Mouse (Mus musculus): ENCODE measurements around the gene Rars2. TPM values are rescaled to one million over a fixed set of nuclear protein-coding genes. Genes with fewer than 3 reads are reported as not detected.

Gene Rars2
- polyA plus RNA-seq, 1 experiment from 2014 or later: 68.8 TPM

GRCm38 (mm10) chr4:34584871-34585607 is 29.7 kb upstream of the Rars2 start:
- Histone ChIP-seq H3K9ac (ENCODE audit: low read length) (no peak overlapping the region), H3K27me3 (ENCODE audit: control insufficient read depth, insufficient read depth, low read length) (no peaks in the 10 kb centered on the region), H3K4me2 (ENCODE audit: low read depth, low read length) (no peak overlapping the region), H3K4me1 (ENCODE audit: control insufficient read depth, insufficient read depth, low read length) (no peaks in the 10 kb centered on the region), H3K9me3 (replicated peaks; ENCODE audit: control insufficient read depth, low read length) (no peaks in the 10 kb centered on the region), H3K36me3 (ENCODE audit: control insufficient read depth, insufficient read depth, low read length) (peaks cover 9% of the 10 kb centered on the region; the same call in 1 of the 2 replicates), H3K4me3 (replicated peaks; ENCODE audit: low read length) (no peak overlapping the region), H3K27ac (ENCODE audit: low read length) (no peak overlapping the region)
- WGBS: 65% methylated on average over 7 of the region's 7 CpGs
- ATAC-seq (ENCODE audit: insufficient read depth, low FRiP score): no peak

- Histone ChIP-seq H3K27me3 (ENCODE audit: control insufficient read depth, insufficient read depth, low read length) (no peaks in the 10 kb centered on the region), H3K4me1 (ENCODE audit: control insufficient read depth, insufficient read depth, low read length) (no peaks in the 10 kb centered on the region), H3K36me3 (ENCODE audit: control insufficient read depth, insufficient read depth, low read length) (peaks cover 7% of the 10 kb centered on the region; the same call in 1 of the 2 replicates), H3K9ac (ENCODE audit: low read length) (no peak overlapping the region), H3K4me2 (ENCODE audit: low read depth, low read length) (no peak overlapping the region), H3K4me3 (replicated peaks; ENCODE audit: low read length) (no peak overlapping the region), H3K9me3 (replicated peaks; ENCODE audit: control insufficient read depth, low read length) (no peaks in the 10 kb centered on the region), H3K27ac (ENCODE audit: low read length) (no peak overlapping the region)
- WGBS: 95% methylated on average over 6 of the region's 6 CpGs
- ATAC-seq (ENCODE audit: insufficient read depth, low FRiP score): no peak
These were observed 11.6 kb upstream of the Rars2 start for GRCm38 (mm10) chr4:34603123-34603522.

- H3K27ac ChIP-seq (ENCODE audit: low read length): no peak overlapping the region
- H3K36me3 ChIP-seq (ENCODE audit: control insufficient read depth, insufficient read depth, low read length): peaks cover 7% of the 10 kb centered on the region; the same call in 1 of the 2 replicates
- 94% methylated on average over 10 of the region's 10 CpGs for WGBS
- no peaks in the 10 kb centered on the region for H3K27me3 ChIP-seq (ENCODE audit: control insufficient read depth, insufficient read depth, low read length)
- ATAC-seq (ENCODE audit: insufficient read depth, low FRiP score): no peak
- no peaks in the 10 kb centered on the region for H3K4me1 ChIP-seq (ENCODE audit: control insufficient read depth, insufficient read depth, low read length)
- no peak overlapping the region for H3K4me2 ChIP-seq (ENCODE audit: low read depth, low read length)
- H3K9ac ChIP-seq (ENCODE audit: low read length): no peak overlapping the region
- no peaks in the 10 kb centered on the region for H3K9me3 ChIP-seq (replicated peaks; ENCODE audit: control insufficient read depth, low read length)
- no peak overlapping the region for H3K4me3 ChIP-seq (replicated peaks; ENCODE audit: low read length)
These were observed 8.1 kb upstream of the Rars2 start for GRCm38 (mm10) chr4:34606658-34607057.

- no peaks in the 10 kb centered on the region for H3K36me3 ChIP-seq (ENCODE audit: control insufficient read depth, insufficient read depth, low read length)
- H3K4me3 ChIP-seq (replicated peaks; ENCODE audit: low read length): peak overlapping the region; percentile 78
- H3K27me3 ChIP-seq (ENCODE audit: control insufficient read depth, insufficient read depth, low read length): no peaks in the 10 kb centered on the region
- no peaks in the 10 kb centered on the region for H3K9me3 ChIP-seq (replicated peaks; ENCODE audit: control insufficient read depth, low read length)
- H3K27ac ChIP-seq (ENCODE audit: low read length): peak overlapping the region; percentile 23; the same call in 1 of the 2 replicates
- ATAC-seq (ENCODE audit: insufficient read depth, low FRiP score): no peak
- H3K9ac ChIP-seq (ENCODE audit: low read length): peak overlapping the region; percentile 88
- 60% methylated on average over 6 of the region's 6 CpGs for WGBS
- H3K4me1 ChIP-seq (ENCODE audit: control insufficient read depth, insufficient read depth, low read length): peaks cover 20% of the 10 kb centered on the region
- peak overlapping the region; percentile 68 for H3K4me2 ChIP-seq (ENCODE audit: low read depth, low read length)
These were observed 1.1 kb upstream of the Rars2 start for GRCm38 (mm10) chr4:34613571-34614145.

GRCm38 (mm10) chr4:34615303-34615702 is 546 bp downstream of the Rars2 start:
- H3K36me3 ChIP-seq (ENCODE audit: control insufficient read depth, insufficient read depth, low read length): no peaks in the 10 kb centered on the region
- WGBS: 2% methylated on average over 13 of the region's 13 CpGs
- H3K27ac ChIP-seq (ENCODE audit: low read length): peak overlapping the region; percentile 56; the same call in 1 of the 2 replicates
- no peak for ATAC-seq (ENCODE audit: insufficient read depth, low FRiP score)
- H3K9me3 ChIP-seq (replicated peaks; ENCODE audit: control insufficient read depth, low read length): no peaks in the 10 kb centered on the region
- H3K4me2 ChIP-seq (ENCODE audit: low read depth, low read length): peak overlapping the region; percentile 92
- peaks cover 20% of the 10 kb centered on the region for H3K4me1 ChIP-seq (ENCODE audit: control insufficient read depth, insufficient read depth, low read length)
- H3K27me3 ChIP-seq (ENCODE audit: control insufficient read depth, insufficient read depth, low read length): no peaks in the 10 kb centered on the region
- H3K4me3 ChIP-seq (replicated peaks; ENCODE audit: low read length): peak overlapping the region; percentile 78
- H3K9ac ChIP-seq (ENCODE audit: low read length): peak overlapping the region; percentile 87

- peak overlapping the region; percentile 78 for H3K4me3 ChIP-seq (replicated peaks; ENCODE audit: low read length)
- H3K36me3 ChIP-seq (ENCODE audit: control insufficient read depth, insufficient read depth, low read length): no peaks in the 10 kb centered on the region
- H3K9ac ChIP-seq (ENCODE audit: low read length): peak overlapping the region; percentile 87
- no peaks in the 10 kb centered on the region for H3K27me3 ChIP-seq (ENCODE audit: control insufficient read depth, insufficient read depth, low read length)
- ATAC-seq (ENCODE audit: insufficient read depth, low FRiP score): no peak
- 64% methylated on average over 8 of the region's 8 CpGs for WGBS
- no peaks in the 10 kb centered on the region for H3K9me3 ChIP-seq (replicated peaks; ENCODE audit: control insufficient read depth, low read length)
- peak overlapping the region; percentile 92 for H3K4me2 ChIP-seq (ENCODE audit: low read depth, low read length)
- H3K27ac ChIP-seq (ENCODE audit: low read length): no peak overlapping the region
- peaks cover 20% of the 10 kb centered on the region for H3K4me1 ChIP-seq (ENCODE audit: control insufficient read depth, insufficient read depth, low read length)
These were observed 1.4 kb downstream of the Rars2 start for GRCm38 (mm10) chr4:34616146-34616545.

GRCm38 (mm10) chr4:34625556-34625955 is 10.8 kb downstream of the Rars2 start:
- WGBS: 91% methylated on average over 4 of the region's 4 CpGs
- Histone ChIP-seq H3K27me3 (ENCODE audit: control insufficient read depth, insufficient read depth, low read length) (no peaks in the 10 kb centered on the region), H3K4me2 (ENCODE audit: low read depth, low read length) (no peak overlapping the region), H3K27ac (ENCODE audit: low read length) (no peak overlapping the region), H3K4me3 (replicated peaks; ENCODE audit: low read length) (no peak overlapping the region), H3K9me3 (replicated peaks; ENCODE audit: control insufficient read depth, low read length) (no peaks in the 10 kb centered on the region), H3K4me1 (ENCODE audit: control insufficient read depth, insufficient read depth, low read length) (no peaks in the 10 kb centered on the region), H3K36me3 (ENCODE audit: control insufficient read depth, insufficient read depth, low read length) (peaks cover 4% of the 10 kb centered on the region), H3K9ac (ENCODE audit: low read length) (no peak overlapping the region)
- no peak for ATAC-seq (ENCODE audit: insufficient read depth, low FRiP score)

- Histone ChIP-seq H3K4me2 (ENCODE audit: low read depth, low read length) (no peak overlapping the region), H3K9ac (ENCODE audit: low read length) (no peak overlapping the region), H3K9me3 (replicated peaks; ENCODE audit: control insufficient read depth, low read length) (no peaks in the 10 kb centered on the region), H3K36me3 (ENCODE audit: control insufficient read depth, insufficient read depth, low read length) (peaks cover 4% of the 10 kb centered on the region), H3K4me3 (replicated peaks; ENCODE audit: low read length) (no peak overlapping the region), H3K27me3 (ENCODE audit: control insufficient read depth, insufficient read depth, low read length) (no peaks in the 10 kb centered on the region), H3K27ac (ENCODE audit: low read length) (no peak overlapping the region), H3K4me1 (ENCODE audit: control insufficient read depth, insufficient read depth, low read length) (no peaks in the 10 kb centered on the region)
- no peak for ATAC-seq (ENCODE audit: insufficient read depth, low FRiP score)
- 86% methylated on average over 6 of the region's 6 CpGs for WGBS
These were observed 11.6 kb downstream of the Rars2 start for GRCm38 (mm10) chr4:34626401-34626800.

- no peak for ATAC-seq (ENCODE audit: insufficient read depth, low FRiP score)
- 87% methylated on average over 1 of the region's 1 CpGs for WGBS
- no peak overlapping the region for H3K4me2 ChIP-seq (ENCODE audit: low read depth, low read length)
- no peak overlapping the region for H3K27ac ChIP-seq (ENCODE audit: low read length)
- no peaks in the 10 kb centered on the region for H3K27me3 ChIP-seq (ENCODE audit: control insufficient read depth, insufficient read depth, low read length)
- no peaks in the 10 kb centered on the region for H3K4me1 ChIP-seq (ENCODE audit: control insufficient read depth, insufficient read depth, low read length)
- H3K36me3 ChIP-seq (ENCODE audit: control insufficient read depth, insufficient read depth, low read length): peaks cover 4% of the 10 kb centered on the region; the same call in 1 of the 2 replicates
- no peak overlapping the region for H3K4me3 ChIP-seq (replicated peaks; ENCODE audit: low read length)
- H3K9me3 ChIP-seq (replicated peaks; ENCODE audit: control insufficient read depth, low read length): no peaks in the 10 kb centered on the region
- no peak overlapping the region for H3K9ac ChIP-seq (ENCODE audit: low read length)
These were observed 15.2 kb downstream of the Rars2 start for GRCm38 (mm10) chr4:34629956-34630355.

Data from stomach, embryonic 16.5 days (tissue).